Mouse (Mus musculus): ENCODE results near the gene Cyp2a12. TPM values are rescaled to one million over a fixed set of nuclear protein-coding genes. Genes with fewer than 3 reads are reported as not detected.

The Cyp2a12 gene
- polyA plus RNA-seq, 1 experiment from 2014 or later, result not detected

GRCm38 (mm10) chr7:27078641-27079040, 49.8 kb downstream of the Cyp2a12 start:
- no peak overlapping the region for H3K9ac ChIP-seq (ENCODE audit: low read length)
- no peak overlapping the region for H3K27ac ChIP-seq (ENCODE audit: low read depth)
- DNase-seq (ENCODE audit: low spot score) (no peak), ATAC-seq (replicated peaks; ENCODE audit: low FRiP score, low TSS enrichment, low read depth) (no peak)
- 92% methylated on average over 1 of the region's 1 CpGs for WGBS
- no peaks in the 10 kb centered on the region for H3K36me3 ChIP-seq (ENCODE audit: control insufficient read depth, insufficient read depth, low read length)
- no peaks in the 10 kb centered on the region for H3K9me3 ChIP-seq (ENCODE audit: control insufficient read depth, low read length)
- no peaks in the 10 kb centered on the region for H3K27me3 ChIP-seq (replicated peaks; ENCODE audit: control insufficient read depth, insufficient read depth, low read length)
- H3K4me2 ChIP-seq (ENCODE audit: low read length), result no peak overlapping the region
- no peak overlapping the region for H3K4me3 ChIP-seq (ENCODE audit: low read depth, low read length)
- H3K4me1 ChIP-seq (replicated peaks; ENCODE audit: control insufficient read depth, insufficient read depth, low read length), result no peaks in the 10 kb centered on the region

- no peak overlapping the region for H3K4me2 ChIP-seq (ENCODE audit: low read length)
- no peaks in the 10 kb centered on the region for H3K9me3 ChIP-seq (ENCODE audit: control insufficient read depth, low read length)
- no peaks in the 10 kb centered on the region for H3K27me3 ChIP-seq (replicated peaks; ENCODE audit: control insufficient read depth, insufficient read depth, low read length)
- H3K4me1 ChIP-seq (replicated peaks; ENCODE audit: control insufficient read depth, insufficient read depth, low read length), result no peaks in the 10 kb centered on the region
- ATAC-seq (replicated peaks; ENCODE audit: low FRiP score, low TSS enrichment, low read depth), result no peak
- WGBS, result 25% methylated on average over 2 of the region's 2 CpGs
- H3K36me3 ChIP-seq (ENCODE audit: control insufficient read depth, insufficient read depth, low read length), result no peaks in the 10 kb centered on the region
- no peak for DNase-seq (ENCODE audit: low spot score)
- no peak overlapping the region for H3K9ac ChIP-seq (ENCODE audit: low read length)
- H3K27ac ChIP-seq (ENCODE audit: low read depth), result no peak overlapping the region
- H3K4me3 ChIP-seq (ENCODE audit: low read depth, low read length), result no peak overlapping the region
Observed at GRCm38 (mm10) chr7:27081625-27082024, 52.7 kb downstream of the Cyp2a12 start.

Other genes with a start within 250 kb of the Cyp2a12 start
- not detected in 2 replicates for gene Cyp2g1, start 220.2 kb upstream of the Cyp2a12 start, polyA plus RNA-seq (2014; fragmentation: Nextera tagmentation; extraction: Ambion mirVana)
- not detected in 2 replicates for gene Cyp2a5, start 193.8 kb upstream of the Cyp2a12 start, polyA plus RNA-seq (2014; fragmentation: Nextera tagmentation; extraction: Ambion mirVana)
- gene Cyp2a22, start 89.7 kb upstream of the Cyp2a12 start, polyA plus RNA-seq (2014; fragmentation: Nextera tagmentation; extraction: Ambion mirVana), result not detected in 2 replicates
- not detected in 2 replicates for gene Cyp2f2, start 90.8 kb downstream of the Cyp2a12 start, polyA plus RNA-seq (2014; fragmentation: Nextera tagmentation; extraction: Ambion mirVana)
- 0.12 TPM in 2 replicates for gene Cyp2t4, start 124.6 kb downstream of the Cyp2a12 start, polyA plus RNA-seq (2014; fragmentation: Nextera tagmentation; extraction: Ambion mirVana)
- gene Egln2, start 137.7 kb downstream of the Cyp2a12 start, polyA plus RNA-seq (2014; fragmentation: Nextera tagmentation; extraction: Ambion mirVana), result 39.3 and 43.1 TPM in 2 replicates
- 59.8 and 60.8 TPM in 2 replicates for gene Rab4b, start 149.8 kb downstream of the Cyp2a12 start, polyA plus RNA-seq (2014; fragmentation: Nextera tagmentation; extraction: Ambion mirVana)
- 0.52 TPM in 1 of 2 replicates, not detected in the other for gene Gm21983, start 152.0 kb downstream of the Cyp2a12 start, polyA plus RNA-seq (2014; fragmentation: Nextera tagmentation; extraction: Ambion mirVana)
- gene Mia, start 152.1 kb downstream of the Cyp2a12 start, polyA plus RNA-seq (2014; fragmentation: Nextera tagmentation; extraction: Ambion mirVana), result 0.34 and 11.1 TPM in 2 replicates
- gene BC024978, start 166.7 kb downstream of the Cyp2a12 start, polyA plus RNA-seq (2014; fragmentation: Nextera tagmentation; extraction: Ambion mirVana), result 3.7 and 4.6 TPM in 2 replicates
- 283 and 289 TPM in 2 replicates for gene Snrpa, start 167.2 kb downstream of the Cyp2a12 start, polyA plus RNA-seq (2014; fragmentation: Nextera tagmentation; extraction: Ambion mirVana)
- 8.9 and 9.3 TPM in 2 replicates for gene Itpkc, start 199.6 kb downstream of the Cyp2a12 start, polyA plus RNA-seq (2014; fragmentation: Nextera tagmentation; extraction: Ambion mirVana)
- 16.7 and 18.0 TPM in 2 replicates for gene Coq8b, start 203.9 kb downstream of the Cyp2a12 start, polyA plus RNA-seq (2014; fragmentation: Nextera tagmentation; extraction: Ambion mirVana)
- gene Numbl, start 229.4 kb downstream of the Cyp2a12 start, polyA plus RNA-seq (2014; fragmentation: Nextera tagmentation; extraction: Ambion mirVana), result 9.2 and 11.0 TPM in 2 replicates

Data from intestine, embryonic 14.5 days (tissue).